Mouse (Mus musculus) layer of hippocampus, adult 6 months (tissue): ENCODE measurements around the gene H2al1j. TPM values are rescaled to one million over a fixed set of nuclear protein-coding genes. Genes with fewer than 3 reads are reported as not detected.

Experiments used
- long read RNA-seq, 2 experiments: library from polyadenylated mRNA; unstranded; transcript quantifications; one replicate each; pipeline ENCODE4 v2.0.0; 2019 to 2020
- polyA plus RNA-seq: library from polyadenylated mRNA; unstranded; fragments of <200 nt; fragmentation: Nextera tagmentation; gene quantifications from 2 replicates; pipeline ENCODE4 v1.2.3, GENCODE M21; 2021

H2al1j gene
- polyA plus RNA-seq, result not detected in 2 replicates
- long read RNA-seq, experiment 1, result 0 reads
- long read RNA-seq, experiment 2, result 0 reads

DNA sequence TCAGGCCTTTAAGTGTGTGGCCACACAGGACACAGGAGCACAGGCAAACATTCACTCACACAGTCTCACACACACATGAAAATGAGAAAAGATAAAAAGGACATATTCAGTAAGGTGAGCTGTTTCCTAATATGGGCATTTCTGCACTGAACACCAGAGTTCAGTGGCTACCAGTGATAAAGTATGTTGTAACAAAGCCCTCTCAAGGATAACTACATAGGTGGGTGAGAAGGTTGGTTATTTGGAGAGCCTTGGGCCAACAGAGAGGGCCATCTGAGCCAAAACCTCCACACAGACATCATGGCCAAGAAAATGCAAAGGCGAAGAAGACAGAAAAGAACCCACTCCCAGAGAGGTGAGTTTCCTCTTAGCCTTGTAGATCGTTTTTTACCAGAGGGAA, at the start of gene H2al1j:
Gene H2al1j, plus strand, starts transcription at position 301 of the 400 bp plus-strand sequence.

DNA sequence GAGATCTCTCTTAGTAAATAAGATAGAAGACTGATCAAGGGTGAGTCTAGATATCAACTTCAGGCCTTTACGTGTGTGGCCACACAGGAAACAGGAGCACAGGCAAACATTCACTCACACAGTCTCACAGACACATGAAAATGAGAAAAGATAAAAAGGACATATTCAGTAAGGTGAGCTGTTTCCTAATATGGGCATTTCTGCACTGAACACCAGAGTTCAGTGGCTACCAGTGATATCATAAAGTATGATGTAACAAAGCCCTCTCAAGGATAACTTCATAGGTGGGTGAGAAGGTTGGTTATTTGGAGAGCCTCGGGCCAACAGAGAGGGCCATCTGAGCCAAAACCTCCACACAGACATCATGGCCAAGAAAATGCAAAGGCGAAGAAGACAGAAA, 28.7 kb upstream of the H2al1j start, which contains the start of gene H2al1a:
Gene H2al1a, plus strand, starts transcription at position 301 of the 400 bp plus-strand sequence.

GRCm38 (mm10) chrX:11302132-11302531, 25.5 kb upstream of the H2al1j start, which contains the start of gene H2al1b:
H2al1b (plus strand) TSS chrX:11302432.

GRCm38 (mm10) chrX:11305355-11305754, 22.3 kb upstream of the H2al1j start, which contains the start of gene H2al1c:
H2al1c (plus strand) TSS chrX:11305655.

GRCm38 (mm10) chrX:11308524-11308923, 19.1 kb upstream of the H2al1j start, which contains the start of gene H2al1d:
H2al1d (plus strand) TSS chrX:11308824.

DNA sequence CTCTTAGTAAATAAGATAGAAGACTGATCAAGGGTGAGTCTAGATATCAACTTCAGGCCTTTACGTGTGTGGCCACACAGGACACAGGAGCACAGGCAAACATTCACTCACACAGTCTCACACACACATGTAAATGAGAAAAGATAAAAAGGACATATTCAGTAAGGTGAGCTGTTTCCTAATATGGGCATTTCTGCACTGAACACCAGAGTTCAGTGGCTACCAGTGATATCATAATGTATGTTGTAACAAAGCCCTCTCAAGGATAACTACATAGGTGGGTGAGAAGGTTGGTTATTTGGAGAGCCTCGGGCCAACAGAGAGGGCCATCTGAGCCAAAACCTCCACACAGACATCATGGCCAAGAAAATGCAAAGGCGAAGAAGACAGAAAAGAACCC, 16.0 kb upstream of the H2al1j start, which contains the start of gene H2al1e:
Gene H2al1e, plus strand, starts transcription at position 301 of the 400 bp plus-strand sequence.

GRCm38 (mm10) chrX:11314858-11315257, 12.8 kb upstream of the H2al1j start, which contains the start of gene H2al1f:
H2al1f (plus strand) TSS chrX:11315158.

DNA sequence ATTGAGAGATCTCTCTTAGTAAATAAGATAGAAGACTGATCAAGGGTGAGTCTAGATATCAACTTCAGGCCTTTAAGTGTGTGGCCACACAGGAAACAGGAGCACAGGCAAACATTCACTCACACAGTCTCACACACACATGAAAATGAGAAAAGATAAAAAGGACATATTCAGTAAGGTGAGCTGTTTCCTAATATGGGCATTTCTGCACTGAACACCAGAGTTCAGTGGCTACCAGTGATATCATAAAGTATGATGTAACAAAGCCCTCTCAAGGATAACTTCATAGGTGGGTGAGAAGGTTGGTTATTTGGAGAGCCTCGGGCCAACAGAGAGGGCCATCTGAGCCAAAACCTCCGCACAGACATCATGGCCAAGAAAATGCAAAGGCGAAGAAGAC, 9.7 kb upstream of the H2al1j start, which contains the start of gene H2al1g:
Gene H2al1g, plus strand, starts transcription at position 301 of the 400 bp plus-strand sequence.

DNA sequence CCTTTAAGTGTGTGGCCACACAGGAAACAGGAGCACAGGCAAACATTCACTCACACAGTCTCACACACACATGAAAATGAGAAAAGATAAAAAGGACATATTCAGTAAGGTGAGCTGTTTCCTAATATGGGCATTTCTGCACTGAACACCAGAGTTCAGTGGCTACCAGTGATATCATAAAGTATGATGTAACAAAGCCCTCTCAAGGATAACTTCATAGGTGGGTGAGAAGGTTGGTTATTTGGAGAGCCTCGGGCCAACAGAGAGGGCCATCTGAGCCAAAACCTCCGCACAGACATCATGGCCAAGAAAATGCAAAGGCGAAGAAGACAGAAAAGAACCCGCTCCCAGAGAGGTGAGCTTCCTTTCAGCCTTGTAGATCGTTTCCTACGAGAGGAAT, 6.4 kb upstream of the H2al1j start, which contains the start of gene H2al1h:
Gene H2al1h, plus strand, starts transcription at position 301 of the 400 bp plus-strand sequence.

DNA sequence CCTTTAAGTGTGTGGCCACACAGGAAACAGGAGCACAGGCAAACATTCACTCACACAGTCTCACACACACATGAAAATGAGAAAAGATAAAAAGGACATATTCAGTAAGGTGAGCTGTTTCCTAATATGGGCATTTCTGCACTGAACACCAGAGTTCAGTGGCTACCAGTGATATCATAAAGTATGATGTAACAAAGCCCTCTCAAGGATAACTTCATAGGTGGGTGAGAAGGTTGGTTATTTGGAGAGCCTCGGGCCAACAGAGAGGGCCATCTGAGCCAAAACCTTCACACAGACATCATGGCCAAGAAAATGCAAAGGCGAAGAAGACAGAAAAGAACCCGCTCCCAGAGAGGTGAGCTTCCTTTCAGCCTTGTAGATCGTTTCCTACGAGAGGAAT, 3.3 kb upstream of the H2al1j start, which contains the start of gene H2al1i:
Gene H2al1i, plus strand, starts transcription at position 301 of the 400 bp plus-strand sequence.

Other genes starting within 250 kb of the H2al1j start
- gene H2al1a, start 28.6 kb upstream of the H2al1j start, polyA plus RNA-seq, result not detected in 2 replicates
- gene H2al1b, start 25.4 kb upstream of the H2al1j start, polyA plus RNA-seq, result not detected in 2 replicates
- gene H2al1c, start 22.2 kb upstream of the H2al1j start, polyA plus RNA-seq, result not detected in 2 replicates
- not detected in 2 replicates for gene H2al1d, start 19.0 kb upstream of the H2al1j start, polyA plus RNA-seq
- not detected in 2 replicates for gene H2al1e, start 15.9 kb upstream of the H2al1j start, polyA plus RNA-seq
- gene H2al1f, start 12.7 kb upstream of the H2al1j start, polyA plus RNA-seq, result not detected in 2 replicates
- gene H2al1g, start 9.6 kb upstream of the H2al1j start, polyA plus RNA-seq, result not detected in 2 replicates
- gene H2al1h, start 6.3 kb upstream of the H2al1j start, polyA plus RNA-seq, result not detected in 2 replicates
- gene H2al1i, start 3.2 kb upstream of the H2al1j start, polyA plus RNA-seq, result not detected in 2 replicates